In genomic region chr7:80626943-80627342, GRCm38 (mm10) we compare ENCODE assay signal across 24 mouse cellular contexts.
"Had no signal": no experiment of that assay in that cellular context is flagged by ENCODE, and none has a peak within 500 bp of the region (broad histone marks: within the 10 kb centered on the region; RNA-seq: fewer than 3 reads in every experiment).

No protein-coding gene starts in this region.

- H3K27me3 ChIP-seq: heart, embryonic 13.5 days; heart, embryonic 15.5 days; hindbrain, embryonic 13.5 days; hindbrain, embryonic 15.5 days; kidney, embryonic 15.5 days; limb, embryonic 13.5 days; limb, embryonic 15.5 days; liver, embryonic 12.5 days had no signal

- H3K4me3 ChIP-seq: heart, embryonic 13.5 days; heart, embryonic 15.5 days; hindbrain, embryonic 13.5 days; hindbrain, embryonic 15.5 days; kidney, embryonic 15.5 days; limb, embryonic 13.5 days; limb, embryonic 15.5 days; liver, embryonic 12.5 days had no signal

- H3K27ac ChIP-seq: heart, embryonic 13.5 days; heart, embryonic 15.5 days; hindbrain, embryonic 13.5 days; hindbrain, embryonic 15.5 days; hindbrain, postnatal 0 days; kidney, embryonic 15.5 days; kidney, postnatal 0 days; limb, embryonic 13.5 days; limb, embryonic 15.5 days; liver, embryonic 12.5 days; liver, embryonic 14.5 days had no signal

- DNase-seq: gastrocnemius, postnatal 10 days; gastrocnemius, postnatal 25 days; heart, adult 18-20 months; heart, postnatal 14 days; heart, postnatal 36 days; kidney, adult 11 months; kidney, adult 2 months; kidney, adult 9 months; kidney, postnatal 14 days; kidney, postnatal 36 days; layer of hippocampus, adult 9-11 months; layer of hippocampus, postnatal 36 days; left cerebral cortex, postnatal 4 days had no signal
